Mouse (Mus musculus) right cerebral cortex, postnatal 14 days (tissue): ENCODE measurements around the gene Mre11a.

Experiments used
- DNase-seq: peaks from one replicate; pipeline ENCODE4 v3.0.0; 2022

Mre11a gene

DNA sequence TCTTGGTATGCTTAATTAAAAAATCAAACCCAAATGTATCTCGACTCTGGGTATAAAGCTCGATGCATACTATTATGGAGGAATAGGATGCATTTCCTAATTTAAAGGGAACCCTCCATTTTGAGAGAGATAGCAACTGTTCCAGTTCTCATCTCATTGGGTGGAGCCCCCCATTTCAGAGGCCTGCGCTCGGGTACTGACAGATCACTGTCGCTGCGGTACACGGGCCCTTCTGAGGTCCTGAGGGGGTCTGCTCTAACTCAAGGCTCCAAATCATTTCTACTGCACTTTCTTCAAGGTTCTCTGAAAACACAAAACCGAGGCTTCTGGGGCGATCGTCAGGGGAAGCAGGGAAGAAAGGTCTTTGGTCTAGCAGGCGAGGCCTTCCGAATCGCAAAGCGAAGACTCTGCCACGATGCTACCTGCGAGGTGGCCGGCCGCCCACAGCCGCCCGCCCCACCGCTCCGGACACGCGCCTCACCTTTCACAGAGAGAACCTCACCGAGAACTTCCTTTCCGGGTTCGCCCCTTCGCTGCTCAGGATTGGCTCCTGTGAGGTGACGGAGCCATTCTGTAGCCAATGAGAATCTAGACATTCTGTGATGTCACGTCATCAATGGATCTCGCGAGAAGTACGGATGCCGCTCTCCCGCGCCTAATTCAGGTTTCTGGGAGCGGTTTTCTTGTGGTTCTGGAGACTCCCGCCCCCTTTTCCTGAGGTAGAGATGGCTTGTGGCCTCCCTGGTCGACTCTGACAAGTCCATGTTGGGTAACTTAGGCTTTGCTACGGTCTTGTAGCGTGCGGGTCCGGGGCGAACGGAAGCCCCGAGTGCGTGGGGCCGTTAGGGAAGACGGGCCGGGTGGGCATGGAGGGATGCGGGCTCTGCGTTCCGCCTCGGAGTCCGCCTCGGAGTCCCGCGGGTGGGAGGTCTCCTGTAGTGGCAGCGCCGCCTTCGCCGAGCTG is at the start of gene Mre11a, which contains the start of gene Ankrd49:
Gene Mre11a (plus strand): TSS at position 616 of the 964 bp plus-strand sequence.
Gene Ankrd49 (minus strand): TSS at position 818 of the 964 bp plus-strand sequence.
- peak; percentile 85 for DNase-seq

DNA sequence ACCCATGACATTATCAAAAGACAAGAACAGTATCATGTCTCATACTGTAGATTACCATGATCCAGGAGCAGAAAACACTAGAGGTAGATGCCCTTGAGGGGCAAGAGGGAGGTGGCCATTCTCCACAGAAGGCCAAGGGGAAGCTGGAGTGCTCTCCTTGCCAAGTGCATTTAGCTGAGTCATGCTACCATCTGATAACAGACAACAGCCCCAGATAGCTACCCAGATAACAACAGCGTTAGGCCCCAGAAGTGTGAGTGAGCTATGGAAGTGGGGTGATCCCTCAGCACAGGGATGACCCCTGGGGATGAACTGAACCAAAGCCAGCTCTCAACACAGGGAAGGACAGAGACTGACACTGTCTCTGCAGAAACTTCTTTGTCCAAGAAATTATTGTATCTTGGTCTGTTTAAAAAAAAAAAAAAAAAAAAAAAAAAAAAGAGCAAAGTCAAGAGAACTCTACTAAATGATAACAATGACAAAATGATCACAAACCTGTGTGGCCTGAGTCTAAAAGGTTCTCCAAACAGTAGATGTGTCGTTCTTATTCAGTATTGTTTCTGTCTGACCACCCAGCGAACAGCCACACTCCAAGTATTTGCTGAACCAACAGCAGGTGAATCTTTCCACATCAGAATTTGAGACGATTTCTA is 44.8 kb upstream of the Mre11a start:
- DNase-seq = no peak

DNA sequence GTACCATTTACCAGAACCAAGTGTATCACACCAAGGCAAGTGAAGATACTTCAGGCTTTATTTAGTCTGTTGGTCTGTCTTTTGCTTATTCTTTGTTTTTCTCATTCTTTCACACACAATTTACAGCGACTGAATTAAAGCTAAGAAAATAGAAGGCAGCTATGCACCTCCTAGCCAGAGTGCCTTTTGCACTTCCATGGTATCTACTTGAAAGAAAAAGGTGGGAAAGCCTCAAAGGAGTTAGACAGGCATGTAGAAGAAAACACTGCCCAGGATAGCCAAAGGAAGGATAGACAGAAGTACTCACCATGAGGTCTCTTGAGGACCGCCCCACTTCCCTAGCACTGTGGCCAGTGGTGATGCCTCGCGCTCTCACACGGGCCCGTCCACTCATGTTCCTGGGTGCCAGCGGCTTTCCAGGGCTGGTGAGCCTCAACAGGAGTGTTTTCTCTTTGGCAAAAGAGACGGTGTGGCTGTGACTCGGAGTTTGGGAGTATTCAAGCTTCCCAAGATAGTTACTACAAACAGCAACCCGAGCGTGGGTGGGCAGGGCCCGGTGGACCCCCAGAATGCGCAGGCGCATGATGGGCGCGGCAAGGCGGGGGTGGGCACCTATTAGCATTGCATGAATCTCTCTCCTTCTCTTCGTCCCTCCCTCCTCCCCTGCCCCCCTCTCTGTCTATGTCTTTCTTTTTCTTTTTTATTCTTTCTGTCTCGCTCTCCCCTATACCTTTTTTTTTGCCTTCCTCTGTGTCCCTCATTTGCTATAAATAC is 44.1 kb upstream of the Mre11a start, which contains the start of gene Piwil4:
Gene Piwil4 (minus strand): TSS at position 583 of the 774 bp plus-strand sequence.
- DNase-seq = no peak

DNA sequence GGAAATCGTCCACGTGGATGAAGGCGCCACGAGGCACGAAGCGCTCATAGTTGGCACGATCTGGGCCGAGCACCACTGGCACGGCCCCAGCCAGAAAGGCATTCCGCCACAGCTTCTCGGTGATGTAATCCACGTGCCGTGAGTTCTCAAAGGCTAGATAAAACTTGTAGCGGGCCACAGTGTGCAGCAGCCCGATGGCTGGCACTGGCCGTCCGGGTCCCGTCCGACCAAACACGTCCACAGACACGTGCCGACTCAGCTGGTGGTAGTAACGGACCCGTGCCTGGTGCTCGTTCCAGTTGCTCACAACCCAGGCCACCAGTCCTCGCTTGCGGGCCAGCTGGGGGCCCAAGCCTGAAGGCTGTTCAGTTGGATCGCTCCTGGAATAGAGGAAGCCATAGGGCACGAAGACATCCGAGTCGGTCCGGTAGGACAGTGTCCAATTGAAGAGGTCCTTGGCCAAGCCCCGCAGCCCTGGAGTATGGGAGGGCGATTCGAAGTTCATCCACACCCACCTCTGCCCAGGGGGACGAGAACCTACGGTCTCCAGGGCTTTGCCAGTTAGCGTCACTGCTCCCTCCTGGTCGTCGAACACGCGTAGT is 33.5 kb upstream of the Mre11a start:
- DNase-seq = no peak

DNA sequence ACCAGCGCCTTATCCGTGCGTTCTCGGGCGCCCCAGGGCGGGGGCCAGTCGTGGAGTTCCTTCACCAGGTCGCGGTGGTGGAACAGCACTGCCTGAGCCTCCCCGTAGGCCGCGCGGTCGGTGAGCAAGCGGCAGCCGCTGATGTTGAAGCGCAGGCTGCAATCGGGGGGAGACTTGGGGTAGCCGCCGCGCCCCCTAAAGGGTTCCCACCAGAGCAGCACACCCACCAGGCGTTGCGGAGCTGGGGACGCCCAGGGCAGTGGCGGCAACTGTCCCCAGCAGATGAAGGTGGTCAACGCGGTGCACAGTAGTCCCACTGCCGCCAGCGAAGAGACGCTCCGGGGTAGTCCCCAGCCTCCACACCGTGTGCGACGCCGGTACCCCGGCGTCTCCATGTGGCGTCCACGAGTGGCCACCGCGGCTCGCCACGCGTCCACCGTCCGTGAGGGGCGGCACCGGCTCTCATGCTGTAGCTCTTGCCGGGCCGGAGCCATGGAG is 32.9 kb upstream of the Mre11a start:
- DNase-seq = peak; percentile 15

DNA sequence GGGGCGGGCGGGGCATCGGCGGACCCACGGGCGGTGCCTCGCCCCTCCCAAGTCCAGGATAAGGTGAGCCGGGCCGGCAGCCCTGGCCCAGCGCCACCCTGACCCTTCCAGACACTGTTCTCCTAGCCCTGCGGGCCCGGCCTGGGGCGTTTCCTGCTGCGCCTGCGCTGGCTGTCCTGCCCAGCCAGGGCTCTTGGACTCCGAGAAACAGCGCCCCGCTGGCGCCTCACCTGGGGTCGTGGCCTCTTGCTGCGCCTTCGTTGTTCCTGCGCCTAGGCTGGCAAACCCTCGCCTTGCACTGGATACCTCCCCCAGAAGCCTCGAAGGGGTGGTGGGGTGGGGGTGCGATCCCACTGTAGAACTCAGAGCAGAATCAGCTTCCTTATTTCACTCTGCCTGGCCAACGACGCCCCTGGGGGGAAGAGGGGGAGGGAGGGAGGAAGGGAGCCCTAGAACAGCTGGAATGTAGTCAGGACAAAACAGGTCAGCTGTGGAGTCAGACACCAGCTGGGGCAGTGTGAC is 32.4 kb upstream of the Mre11a start, which contains the start of gene Fut4:
Gene Fut4 (minus strand): TSS at position 393 of the 522 bp plus-strand sequence.
- DNase-seq = no peak

DNA sequence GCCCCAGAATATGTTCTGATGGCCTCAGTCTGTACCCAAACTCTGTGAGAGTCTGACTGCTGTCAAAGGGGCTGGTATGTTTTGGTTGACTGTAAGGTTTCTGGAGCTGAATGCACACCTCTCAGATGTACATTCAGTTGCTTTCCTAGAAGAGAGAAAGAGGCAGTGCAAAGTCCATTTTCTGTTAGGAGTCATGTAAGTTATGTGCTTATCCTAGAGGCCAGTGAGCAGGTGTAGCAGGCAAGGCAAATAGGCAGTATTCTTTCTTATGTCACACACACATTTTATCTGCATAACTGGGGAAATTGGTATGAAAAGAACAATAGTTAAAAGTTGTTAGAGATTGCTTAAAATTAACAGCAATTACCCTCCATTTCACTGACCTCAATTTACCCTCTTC is 30.5 kb upstream of the Mre11a start:
- no peak for DNase-seq

DNA sequence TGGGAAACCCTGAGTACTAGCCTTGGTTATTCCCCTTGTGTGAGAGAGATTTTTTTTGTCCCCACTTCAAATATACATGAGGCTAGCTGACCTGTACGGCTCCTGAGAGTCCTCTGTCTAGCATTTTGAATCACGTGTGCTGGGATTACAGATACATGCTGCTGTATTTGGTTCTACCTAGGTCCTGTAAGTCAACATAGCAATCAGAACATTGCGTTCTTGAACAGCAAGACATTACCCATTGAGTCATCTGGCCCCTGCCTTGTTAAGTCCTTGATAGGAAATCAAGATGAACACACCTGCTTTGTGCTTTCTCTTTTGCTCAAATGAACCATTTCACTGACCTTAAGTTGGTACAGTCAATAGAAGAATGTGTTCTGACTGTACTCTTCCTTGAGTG is 30.0 kb upstream of the Mre11a start:
- no peak for DNase-seq

DNA sequence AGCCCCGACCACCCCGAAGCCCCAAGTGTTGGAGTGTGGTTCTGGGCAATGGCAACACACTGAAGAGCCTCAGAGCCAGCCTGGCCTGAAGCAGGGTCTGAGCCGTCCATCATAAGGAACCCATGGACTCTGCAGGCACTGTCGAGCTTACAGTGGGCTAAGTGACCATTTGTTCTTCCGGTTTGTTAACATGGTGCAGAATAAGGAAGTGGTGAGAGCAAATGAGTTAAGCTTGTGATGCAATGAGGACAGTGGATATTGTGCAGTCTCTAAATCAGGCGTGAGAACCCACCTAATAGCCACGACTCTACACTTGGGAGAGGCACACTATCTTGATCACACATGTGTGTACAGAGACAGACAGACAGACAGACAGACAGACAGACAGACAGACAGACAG is 25.9 kb upstream of the Mre11a start:
- no peak for DNase-seq

DNA sequence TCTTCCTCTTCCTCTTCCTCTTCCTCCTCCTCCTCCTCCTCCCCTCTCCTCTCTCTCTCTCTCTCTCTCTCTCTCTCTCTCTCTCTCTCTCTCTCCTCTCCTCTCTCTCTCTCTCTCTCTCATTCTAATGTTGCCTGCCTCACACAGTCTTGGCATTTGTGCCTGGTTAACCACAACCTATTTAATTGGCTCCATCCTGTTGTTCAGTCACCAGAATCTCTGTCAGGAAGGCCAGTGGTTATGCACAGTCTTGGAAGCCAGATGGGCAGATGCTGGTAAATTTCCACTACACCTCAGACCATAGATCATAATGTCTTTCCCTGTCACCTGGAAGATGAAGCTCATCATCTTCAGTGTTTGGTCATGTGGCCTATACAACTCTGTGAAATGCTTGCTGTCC is 25.2 kb upstream of the Mre11a start:
- no peak for DNase-seq

DNA sequence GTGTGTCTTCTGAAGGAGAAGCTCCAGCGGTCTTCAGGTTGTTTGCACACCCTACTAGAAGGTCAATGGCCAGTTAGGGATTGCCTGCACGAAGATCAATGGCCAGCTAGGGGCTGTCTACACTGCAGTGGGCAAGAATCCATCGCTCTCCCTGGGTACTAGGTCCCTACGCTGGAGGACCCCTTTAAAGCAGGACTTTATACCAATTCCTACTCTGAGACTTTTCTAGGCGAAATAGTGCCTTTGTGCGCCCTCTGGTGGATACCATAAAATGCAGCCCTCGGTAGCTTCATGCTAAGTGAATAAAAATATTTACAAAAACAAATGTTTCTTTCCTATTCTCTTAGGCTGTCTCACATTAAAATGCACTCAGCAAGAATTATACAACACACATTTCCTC is 19.7 kb upstream of the Mre11a start:
- peak; percentile 66 for DNase-seq

DNA sequence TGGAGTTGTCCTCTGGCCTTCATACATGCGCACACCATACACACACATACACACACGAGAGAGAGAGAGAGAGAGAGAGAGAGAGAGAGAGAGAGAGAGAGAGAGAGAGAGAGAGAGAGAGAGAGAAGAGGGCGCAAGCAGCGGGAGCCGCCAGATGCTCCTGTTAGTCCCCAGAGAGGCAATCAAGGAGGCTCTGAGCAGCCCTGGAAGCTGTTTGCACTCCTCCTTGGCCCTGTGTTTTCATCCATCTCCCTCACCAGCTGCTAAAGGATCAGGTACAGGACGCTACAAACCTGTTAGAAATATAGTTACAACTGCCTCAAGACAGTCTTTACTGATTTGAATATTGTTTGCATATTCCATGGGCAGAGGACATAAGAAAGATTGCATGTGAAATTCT is 14.6 kb upstream of the Mre11a start:
- DNase-seq = no peak

DNA sequence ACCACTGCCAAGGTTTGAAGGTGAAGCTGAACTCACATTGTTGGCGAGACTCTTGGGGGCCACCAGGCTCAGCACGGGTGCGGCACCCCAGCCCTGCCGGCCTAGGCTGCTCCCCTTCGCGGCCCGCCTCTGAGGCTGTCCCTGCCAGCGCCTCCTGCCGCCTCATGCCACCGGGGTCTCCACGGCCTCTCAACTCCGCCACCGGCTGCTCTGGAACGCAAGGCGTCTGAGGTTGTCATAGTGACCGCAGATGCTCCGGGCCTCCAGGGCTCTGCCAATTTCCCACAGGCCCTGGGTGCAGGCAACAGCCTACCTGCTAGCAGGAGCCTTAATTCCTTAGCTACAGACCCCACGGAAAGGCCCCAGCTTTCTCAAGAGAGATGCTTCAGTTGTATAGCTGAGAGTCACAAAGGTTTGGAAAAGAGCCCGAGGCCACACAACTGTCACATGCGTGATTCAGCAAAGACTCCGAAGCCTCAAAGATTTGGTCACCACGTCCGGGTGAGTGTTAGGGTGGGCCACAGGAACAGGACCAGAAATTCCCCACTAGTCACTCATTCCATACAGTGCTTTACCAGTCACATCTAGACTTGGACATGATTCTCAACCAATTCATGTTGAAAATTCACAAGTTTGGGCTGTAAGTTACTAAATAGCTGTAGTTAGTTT is 13.5 kb upstream of the Mre11a start, which contains the start of gene 1700012B09Rik:
Gene 1700012B09Rik (minus strand): TSS at position 228 of the 669 bp plus-strand sequence.
- DNase-seq = no peak

DNA sequence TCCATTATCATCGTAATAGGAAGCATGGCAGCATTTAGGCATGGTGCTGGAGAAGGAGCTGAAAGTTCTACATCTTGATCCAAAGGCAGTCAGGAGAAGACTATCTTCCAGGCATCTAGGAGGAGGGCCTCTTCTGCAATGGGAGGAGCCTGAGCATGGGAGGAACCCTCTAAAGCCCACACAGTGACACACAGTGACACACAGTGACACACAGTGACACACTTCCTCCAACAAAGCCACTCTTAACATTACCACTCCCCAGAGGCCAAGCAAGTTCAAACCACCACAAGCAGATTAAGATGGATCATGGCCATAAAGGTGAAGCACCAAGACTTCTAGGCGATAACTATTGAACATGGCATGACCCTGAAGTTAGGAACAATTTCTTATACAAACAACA is 12.4 kb upstream of the Mre11a start:
- no peak for DNase-seq

DNA sequence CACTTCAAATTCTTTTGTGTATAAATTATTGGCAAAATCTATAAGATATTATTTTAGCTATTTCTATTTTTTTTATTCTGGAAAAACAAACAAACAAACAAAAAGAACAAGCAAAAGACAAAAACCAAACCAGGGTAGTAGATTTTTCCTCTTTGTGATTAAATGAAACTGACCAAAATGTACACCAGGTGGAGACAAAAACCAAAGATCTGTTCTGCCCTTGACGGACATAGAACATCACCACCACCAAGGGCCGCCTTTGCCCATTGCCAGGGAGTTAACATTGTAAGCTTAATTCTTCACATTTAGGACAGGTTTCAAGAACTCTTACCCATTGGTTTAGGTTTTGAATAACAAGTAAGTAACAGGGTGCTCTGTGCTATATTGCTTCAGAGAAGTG is 10.6 kb upstream of the Mre11a start:
- no peak for DNase-seq

DNA sequence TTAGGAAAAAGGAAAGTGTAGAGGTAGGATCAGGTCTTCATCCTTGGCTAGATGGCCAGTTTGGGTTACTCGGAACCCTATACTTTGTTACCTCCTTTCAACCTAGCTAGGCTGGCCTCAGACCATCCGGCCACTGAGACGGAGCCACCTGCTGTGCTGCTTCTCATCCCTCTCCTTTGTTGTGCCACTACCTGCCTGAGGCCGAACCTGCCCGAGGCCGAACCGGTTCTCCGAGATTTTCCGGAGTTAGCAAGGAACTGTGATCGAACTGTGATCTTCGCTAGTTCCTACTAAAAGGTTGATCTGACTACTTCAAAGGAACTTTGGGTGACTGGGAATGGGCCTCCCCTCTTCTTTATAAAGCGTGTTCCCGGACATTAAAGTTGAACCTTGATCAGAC is 6.1 kb upstream of the Mre11a start:
- no peak for DNase-seq

DNA sequence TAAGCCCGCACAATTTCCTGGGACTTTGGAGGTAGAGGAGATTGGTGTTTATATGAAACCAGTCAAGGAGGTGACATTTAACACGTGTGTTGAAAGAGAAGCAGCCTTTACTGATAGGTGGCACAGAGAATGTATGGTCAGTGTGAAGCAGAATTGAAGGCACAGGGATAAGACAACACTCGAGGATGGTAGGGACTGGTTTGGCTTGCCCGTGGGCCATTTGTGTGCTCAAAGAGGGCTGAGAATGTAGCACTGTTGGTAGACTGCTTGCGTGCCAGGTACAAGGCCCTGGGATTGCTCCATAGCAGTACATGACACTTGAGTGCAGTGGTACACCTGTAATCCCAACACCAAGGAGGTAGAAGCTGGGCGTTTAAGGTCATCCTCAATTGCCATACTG is 2.9 kb downstream of the Mre11a start:
- no peak for DNase-seq

DNA sequence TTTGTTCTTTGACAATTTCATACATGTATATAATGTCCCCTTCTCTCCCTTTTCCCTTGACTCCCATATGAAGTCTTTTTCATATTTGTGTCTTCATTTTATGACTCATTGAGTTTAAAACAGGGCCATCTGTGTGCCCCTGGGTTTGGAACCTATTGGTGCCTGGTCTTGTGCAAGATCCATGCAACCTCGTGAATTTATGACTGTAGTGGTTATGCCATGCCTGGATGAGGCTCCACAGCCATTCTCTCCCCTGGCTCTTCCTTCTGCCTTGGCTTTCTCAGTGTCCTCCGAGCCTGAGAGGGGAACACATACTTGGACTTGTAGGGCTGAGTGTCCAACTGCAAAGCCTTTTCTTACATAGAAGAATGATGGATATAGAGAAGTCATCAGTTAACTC is 21.3 kb downstream of the Mre11a start:
- DNase-seq = no peak

DNA sequence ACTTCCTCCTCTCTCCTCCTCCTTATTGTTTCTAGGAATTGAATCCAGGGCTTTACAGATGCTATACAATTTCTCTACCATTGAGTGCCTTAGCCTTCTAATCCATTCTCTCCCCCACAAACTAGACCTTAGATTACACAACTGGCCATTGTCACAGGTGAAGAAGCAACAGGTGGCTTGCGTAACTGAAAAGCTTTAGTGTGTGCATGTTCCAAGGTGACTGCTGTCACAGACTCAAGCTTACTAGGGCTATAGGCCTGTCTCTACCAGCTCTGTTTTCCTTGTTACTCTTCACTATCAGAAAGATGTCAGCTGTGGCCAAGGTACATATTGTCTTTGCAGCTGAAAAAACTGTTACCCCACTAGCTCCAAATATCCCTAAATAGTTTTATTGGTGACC is 22.3 kb downstream of the Mre11a start:
- DNase-seq = no peak

DNA sequence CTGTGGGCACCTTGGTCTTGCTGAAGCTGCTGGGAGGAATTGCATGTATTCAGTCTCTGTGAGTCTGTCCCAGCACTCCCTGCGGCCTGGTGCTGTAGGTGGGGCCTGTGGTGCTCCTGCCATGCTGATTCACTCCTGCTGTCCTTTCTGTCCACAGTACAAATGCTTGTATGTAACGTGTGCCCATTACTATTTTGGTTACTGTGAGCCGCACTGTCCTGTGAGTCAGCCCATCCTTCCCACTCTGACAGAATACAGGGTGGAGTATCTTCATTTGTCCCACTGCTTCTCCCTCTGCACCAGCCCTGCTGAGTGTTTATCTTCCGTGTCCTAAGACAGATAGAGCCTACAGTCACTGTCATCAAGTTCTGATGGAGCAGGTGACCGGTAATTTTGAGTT is 25.7 kb downstream of the Mre11a start:
- DNase-seq = peak; percentile 5

DNA sequence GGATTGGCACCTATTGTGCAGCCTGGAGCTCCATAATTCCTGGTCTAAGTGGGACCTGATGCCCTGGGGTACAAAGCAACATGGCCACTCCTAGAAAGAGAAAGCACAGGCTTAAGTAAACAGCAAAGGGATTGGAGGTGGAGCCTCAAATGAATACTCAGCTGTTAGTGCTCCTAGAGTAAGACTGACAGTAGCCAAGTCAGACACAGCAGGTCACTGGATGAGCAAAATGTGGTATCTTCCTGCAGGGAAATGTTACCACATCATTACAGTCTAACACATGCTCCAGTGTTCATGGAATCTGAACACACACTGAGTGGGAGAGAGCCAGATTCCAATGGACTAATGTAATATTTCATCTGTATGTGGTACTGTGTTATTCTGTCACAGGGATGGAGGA is 36.9 kb downstream of the Mre11a start:
- DNase-seq = no peak

DNA sequence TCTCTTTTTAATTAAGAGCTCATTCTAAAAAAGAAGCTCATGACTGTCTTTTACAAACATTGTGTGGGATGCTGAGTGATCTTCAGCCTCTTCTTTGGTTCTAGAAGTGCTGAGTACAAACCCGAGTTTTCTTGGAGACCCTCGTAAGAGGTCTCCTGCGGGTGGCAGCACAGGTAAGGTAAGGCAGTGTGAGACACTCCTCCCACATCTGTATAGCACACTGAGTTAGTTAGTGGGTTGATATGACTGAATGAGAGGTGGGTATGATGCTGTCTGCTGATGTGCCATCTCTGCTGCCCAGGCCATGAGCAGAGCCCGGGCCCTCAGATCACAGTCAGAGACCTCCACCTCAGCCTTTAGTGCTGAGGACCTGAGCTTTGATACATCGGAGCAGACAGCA is 40.4 kb downstream of the Mre11a start:
- no peak for DNase-seq
